Mouse (Mus musculus): ENCODE measurements at regions not wholly inside any gene's neighbourhood (a gene's known extent, or its start where the extent isn't known, plus 50 kb on each side); places are given as distances from the start of the nearest gene placed in this dataset.
"Not testable (repeated sequence)": the region's sequence is repeated elsewhere in the genome, so short reads cannot be mapped to it uniquely, and the experiment has no call there.

DNA sequence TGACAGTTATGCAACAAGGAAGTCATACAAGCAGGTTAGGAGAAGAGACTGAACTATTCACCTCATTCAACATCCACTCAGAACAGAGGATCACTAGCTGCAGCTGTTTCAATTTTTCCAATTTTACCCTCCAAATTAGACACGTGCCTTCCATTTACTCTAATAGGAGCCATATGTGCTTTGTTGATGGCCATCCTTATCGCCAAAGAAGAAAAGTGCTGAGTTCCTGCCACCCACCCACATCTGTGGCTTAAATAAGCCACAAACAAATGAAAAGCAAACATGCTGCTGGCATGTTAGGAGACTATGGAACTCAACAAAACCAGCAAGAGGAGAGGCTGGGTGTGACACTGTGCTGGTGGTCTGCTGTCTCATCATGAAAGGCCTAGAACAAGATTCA lies 1786.1 kb downstream of the 9330182O14Rik start:
- no peak for ATAC-seq (replicated peaks; ENCODE audit: low FRiP score, low TSS enrichment, poor library complexity, severe bottlenecking)

DNA sequence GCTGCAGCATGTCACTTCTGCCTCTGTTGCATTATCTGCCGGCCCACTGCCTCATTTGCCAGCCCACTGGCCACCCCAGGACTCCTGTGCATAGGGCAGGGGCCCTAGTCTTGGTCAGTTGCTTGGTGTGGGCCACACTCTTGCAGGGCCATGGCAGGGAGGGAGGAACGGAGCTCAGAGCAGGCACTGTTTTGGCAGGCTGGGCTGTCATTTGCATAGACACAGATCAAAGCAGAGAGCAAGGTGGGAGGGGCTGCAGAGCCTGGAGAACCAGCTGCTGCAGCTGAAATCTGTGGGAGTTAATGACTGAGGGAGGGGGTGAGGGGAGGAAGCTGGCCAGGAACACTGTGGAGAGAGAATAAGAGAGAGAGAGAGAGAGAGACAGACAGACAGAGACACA lies 1802.5 kb downstream of the 9330182O14Rik start:
- ATAC-seq (replicated peaks; ENCODE audit: low FRiP score, low TSS enrichment, poor library complexity, severe bottlenecking) = no peak

DNA sequence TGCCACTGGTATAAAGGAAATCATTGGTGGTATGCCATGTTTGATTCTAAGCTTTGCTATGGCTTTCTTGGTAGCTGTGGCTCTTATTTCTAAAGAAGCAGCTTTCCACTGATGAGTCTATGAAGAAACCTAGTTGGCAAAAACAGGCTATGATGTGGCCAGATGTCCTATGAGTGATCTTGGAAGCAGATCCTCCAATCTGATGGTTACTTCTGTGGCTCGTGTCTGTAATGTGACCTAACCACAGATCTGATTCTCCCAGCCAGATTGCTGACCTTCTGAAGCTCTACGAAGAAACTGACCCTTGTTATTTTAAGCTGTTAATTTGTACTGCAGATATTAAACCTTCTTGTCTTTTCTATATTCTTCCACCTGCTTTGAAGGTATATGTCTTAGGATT lies 1811.1 kb downstream of the 9330182O14Rik start:
- ATAC-seq (replicated peaks; ENCODE audit: low FRiP score, low TSS enrichment, poor library complexity, severe bottlenecking) = no peak

GRCm38 (mm10) chr15:41947888-41948287 lies 1813.7 kb downstream of the 9330182O14Rik start:
- no peak for ATAC-seq (replicated peaks; ENCODE audit: low FRiP score, low TSS enrichment, poor library complexity, severe bottlenecking)

DNA sequence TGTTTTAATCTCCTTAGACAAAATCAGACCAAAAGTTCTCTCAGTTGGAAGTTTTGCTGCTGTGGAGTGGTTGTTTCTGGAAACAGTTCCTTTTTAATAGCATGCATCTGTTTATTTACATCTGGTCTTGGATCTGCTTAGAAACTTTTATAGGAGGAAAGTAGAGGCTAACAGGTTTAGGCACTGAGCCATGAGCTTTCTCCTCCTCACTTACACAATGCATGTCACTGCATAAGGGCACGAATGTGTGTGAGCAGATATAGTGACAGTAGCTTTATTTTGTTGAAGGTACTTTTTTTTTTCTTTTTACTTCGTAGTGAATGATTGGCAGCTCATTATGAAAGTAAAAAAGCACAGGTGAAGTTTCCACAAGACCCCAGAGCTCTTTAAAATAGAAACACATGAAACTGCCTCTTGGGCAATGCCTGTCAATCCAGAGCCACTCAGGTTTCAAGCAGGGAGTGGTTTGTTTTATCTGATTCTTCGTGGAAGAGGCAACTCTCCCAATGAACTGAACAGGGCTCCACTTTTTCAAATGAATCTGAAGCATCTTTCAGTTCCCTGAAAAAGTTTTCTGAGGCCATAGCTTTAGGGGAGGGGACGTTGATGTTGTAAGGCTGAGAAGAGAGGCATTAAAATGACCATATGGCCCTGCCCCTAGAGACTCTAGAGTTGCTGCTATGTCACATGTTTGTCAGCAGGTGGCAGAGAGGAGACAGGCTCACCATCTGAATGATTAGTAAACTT lies 1814.4 kb downstream of the 9330182O14Rik start:
- ATAC-seq (replicated peaks; ENCODE audit: low FRiP score, low TSS enrichment, poor library complexity, severe bottlenecking) = peak; percentile 87

DNA sequence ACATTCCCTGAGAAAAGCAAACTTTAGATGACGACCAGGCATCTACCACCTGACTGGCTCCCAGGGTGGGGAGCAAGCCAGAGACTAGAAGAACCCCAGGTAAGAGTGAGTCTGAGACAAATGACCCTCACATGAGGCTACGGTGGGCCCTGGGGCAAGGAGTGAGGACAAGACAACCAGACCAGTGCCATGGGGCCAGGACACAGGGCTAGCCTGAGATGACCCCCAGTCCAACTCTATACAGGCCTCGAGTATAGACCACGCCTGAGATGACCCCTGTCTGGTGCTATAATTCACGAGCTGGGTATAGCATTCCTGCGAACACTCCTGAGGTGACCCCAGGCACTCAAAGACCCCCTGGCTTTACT lies 1814.9 kb downstream of the 9330182O14Rik start:
- peak; percentile 46; the same call in 1 of the 2 replicates for ATAC-seq (replicated peaks; ENCODE audit: low FRiP score, low TSS enrichment, poor library complexity, severe bottlenecking)

DNA sequence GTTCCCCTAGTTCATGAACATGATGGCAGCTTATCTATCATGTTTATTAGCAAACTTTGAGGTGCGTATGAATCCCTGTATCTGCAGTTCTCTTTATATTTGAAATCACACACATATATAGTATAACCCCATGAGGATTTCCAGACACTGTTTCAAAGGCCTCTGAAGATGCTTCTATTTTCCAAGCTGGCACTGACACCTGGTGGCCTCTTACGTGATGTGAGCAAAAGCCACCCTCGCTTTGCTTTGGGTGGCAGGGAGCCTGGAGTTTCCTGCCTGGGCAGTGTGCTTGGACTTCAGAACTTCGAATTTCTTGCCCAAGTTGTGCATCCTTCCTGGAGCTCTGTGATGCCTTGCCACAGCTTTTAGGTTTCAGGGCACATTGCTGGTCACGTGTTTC lies 1817.1 kb downstream of the 9330182O14Rik start:
- no peak for ATAC-seq (replicated peaks; ENCODE audit: low FRiP score, low TSS enrichment, poor library complexity, severe bottlenecking)

DNA sequence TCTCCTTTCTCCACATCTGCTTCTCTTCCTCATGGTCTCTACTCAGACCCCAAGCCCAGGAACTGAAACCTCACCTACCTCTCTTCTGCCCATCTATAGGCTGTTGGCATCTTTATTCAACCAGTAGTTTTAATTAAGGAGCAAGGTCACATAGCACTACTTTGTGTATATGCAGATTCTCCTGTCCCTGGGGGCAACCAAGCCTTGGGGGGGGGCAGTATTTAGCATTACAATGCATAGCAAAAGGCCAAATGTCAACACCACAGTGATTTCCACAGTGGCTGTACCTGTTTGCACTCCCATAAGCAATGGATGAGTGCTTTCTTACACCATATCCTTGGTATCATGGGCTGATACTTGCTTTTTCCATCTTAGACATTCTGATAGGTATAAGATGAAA lies 1826.4 kb downstream of the 9330182O14Rik start:
- no peak for ATAC-seq (replicated peaks; ENCODE audit: low FRiP score, low TSS enrichment, poor library complexity, severe bottlenecking)

DNA sequence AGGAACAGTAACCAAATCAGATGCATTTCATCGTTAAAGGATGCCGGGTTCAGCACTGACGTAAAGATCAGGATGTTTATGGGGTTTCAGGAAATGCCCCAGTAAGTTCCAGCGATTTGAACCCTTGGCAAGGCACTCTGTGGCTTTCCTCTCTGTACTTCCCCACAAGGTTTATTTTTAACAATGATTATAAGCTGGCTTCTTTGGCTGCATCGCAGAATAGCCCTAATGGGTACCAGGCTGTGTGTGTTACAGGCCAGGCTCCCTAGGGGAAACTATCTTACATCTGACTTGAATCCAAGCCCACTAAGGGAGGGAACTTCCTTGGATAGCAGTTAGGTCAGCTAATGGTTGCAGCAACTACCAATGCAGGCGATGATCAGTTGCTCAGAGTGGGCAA lies 1836.7 kb downstream of the 9330182O14Rik start:
- ATAC-seq (replicated peaks; ENCODE audit: low FRiP score, low TSS enrichment, poor library complexity, severe bottlenecking) = no peak

- peak; percentile 92 for ATAC-seq (replicated peaks; ENCODE audit: low FRiP score, low TSS enrichment, poor library complexity, severe bottlenecking)
Measured at GRCm38 (mm10) chr15:41973263-41973662, 1839.1 kb downstream of the 9330182O14Rik start.

DNA sequence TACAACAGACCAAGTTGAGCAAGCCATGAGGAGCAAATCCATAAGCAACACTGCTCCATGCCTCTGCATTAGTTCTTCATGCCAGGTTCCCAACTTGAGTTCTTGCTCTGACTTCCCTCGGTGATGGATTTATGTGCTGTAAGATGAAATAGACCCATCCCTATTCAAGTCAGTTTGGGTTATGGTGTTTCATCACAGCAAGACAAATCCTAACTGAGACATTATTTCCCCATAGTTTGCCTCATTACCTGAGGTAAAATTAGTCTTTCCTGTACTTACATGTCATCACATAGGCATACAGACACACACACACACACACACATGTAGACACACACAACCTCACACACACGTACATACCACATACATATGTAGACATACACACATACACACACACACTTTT lies 1843.0 kb downstream of the 9330182O14Rik start:
- no peak for ATAC-seq (replicated peaks; ENCODE audit: low FRiP score, low TSS enrichment, poor library complexity, severe bottlenecking)

GRCm38 (mm10) chr15:41977649-41978231 lies 1843.6 kb downstream of the 9330182O14Rik start:
- no peak for ATAC-seq (replicated peaks; ENCODE audit: low FRiP score, low TSS enrichment, poor library complexity, severe bottlenecking)

- no peak for ATAC-seq (replicated peaks; ENCODE audit: low FRiP score, low TSS enrichment, poor library complexity, severe bottlenecking)
Measured at GRCm38 (mm10) chr15:41983261-41983660, 1849.1 kb downstream of the 9330182O14Rik start.

- ATAC-seq (replicated peaks; ENCODE audit: low FRiP score, low TSS enrichment, poor library complexity, severe bottlenecking) = no peak
Measured at GRCm38 (mm10) chr15:41984267-41984666, 1850.1 kb downstream of the 9330182O14Rik start.

DNA sequence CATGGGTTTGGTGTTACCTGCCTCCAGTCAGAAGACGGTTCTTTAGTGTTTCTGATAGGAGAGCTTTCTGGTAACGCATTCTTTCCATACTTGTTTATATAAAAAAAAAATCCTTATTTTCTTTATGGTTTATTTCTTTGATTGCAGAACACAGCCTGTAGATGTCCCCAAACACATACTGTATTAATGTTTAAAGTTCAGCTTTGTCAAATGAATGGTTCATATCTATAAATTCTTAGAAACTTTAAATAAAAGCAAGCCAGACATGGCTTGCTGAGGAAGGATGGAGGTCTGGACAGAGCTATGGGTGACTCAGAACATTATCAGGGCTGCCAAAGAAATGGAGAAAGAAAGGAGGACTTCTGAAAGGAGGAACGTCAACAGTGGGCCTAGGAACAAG lies 1852.1 kb downstream of the 9330182O14Rik start:
- ATAC-seq (replicated peaks; ENCODE audit: low FRiP score, low TSS enrichment, poor library complexity, severe bottlenecking) = no peak

DNA sequence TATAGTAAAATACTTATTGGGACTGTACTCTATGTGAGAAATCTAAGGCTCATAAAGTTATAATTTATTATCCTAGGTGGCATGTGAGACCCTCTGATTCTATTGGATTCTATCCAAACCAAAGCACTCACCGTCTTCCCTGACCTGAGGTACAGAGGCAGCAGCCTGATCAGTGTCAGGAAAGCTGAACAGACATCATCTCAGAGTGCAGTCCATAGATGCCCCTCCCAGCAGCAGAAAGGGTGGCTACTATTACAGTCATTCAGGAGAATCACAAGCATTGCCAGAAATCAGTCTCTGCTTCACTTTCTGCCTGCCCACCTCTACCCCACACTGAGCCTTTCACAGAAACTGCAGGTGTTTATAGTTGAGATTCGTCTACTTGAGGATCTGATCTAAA lies 1854.9 kb downstream of the 9330182O14Rik start:
- ATAC-seq (replicated peaks; ENCODE audit: low FRiP score, low TSS enrichment, poor library complexity, severe bottlenecking) = no peak

GRCm38 (mm10) chr15:41991816-41992215 lies 1857.7 kb downstream of the 9330182O14Rik start:
- no peak for ATAC-seq (replicated peaks; ENCODE audit: low FRiP score, low TSS enrichment, poor library complexity, severe bottlenecking)

DNA sequence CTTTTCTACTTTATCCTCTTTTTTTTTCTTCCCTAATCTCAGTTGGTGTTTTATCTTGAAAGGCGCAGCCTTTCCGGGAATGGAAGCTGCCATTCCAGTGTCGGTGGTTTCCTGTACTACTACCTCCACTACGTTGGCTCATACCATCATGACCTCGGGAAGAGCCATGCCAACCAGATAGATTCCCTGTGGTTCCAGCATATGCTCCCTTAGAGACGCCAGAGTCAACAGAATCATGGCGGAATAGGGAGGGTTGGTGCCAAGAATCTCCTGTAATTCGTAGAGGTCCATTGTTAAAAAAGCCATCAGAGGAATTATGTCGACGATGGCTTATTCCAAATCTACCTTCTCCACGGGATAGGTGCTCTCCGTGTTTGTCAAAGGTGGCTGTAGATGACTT lies 1898.1 kb downstream of the 9330182O14Rik start:
- ATAC-seq (replicated peaks; ENCODE audit: low FRiP score, low TSS enrichment, poor library complexity, severe bottlenecking) = not testable (repeated sequence)

- ATAC-seq (replicated peaks; ENCODE audit: low FRiP score, low TSS enrichment, poor library complexity, severe bottlenecking) = no peak
Measured at GRCm38 (mm10) chr15:42047088-42047976, 1913.2 kb downstream of the 9330182O14Rik start.

DNA sequence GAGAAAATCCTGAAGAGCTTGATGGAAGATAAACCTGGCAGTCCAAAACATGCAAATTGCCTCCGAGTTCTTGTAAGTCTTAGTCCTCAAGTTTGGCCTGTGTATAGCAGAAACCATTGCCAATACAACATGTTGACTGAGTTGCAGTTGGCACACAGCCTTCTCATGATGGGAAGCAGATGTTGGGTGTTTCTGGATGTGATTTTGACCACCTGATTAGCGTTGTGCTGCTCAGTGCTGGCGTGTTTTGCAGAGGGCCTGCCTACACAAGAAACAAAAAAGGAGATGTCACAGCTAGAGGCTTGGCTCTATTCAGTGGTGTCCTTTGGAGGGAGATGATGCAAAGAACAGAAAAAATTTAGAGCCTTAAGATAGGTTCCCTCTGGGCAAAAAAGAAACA lies 1922.6 kb downstream of the 9330182O14Rik start:
- no peak for ATAC-seq (replicated peaks; ENCODE audit: low FRiP score, low TSS enrichment, poor library complexity, severe bottlenecking)

Measured in megakaryocyte-erythroid progenitor cell, adult 5-6 weeks (primary cell).